ENCODE assay signal across 16 mouse cellular contexts in genomic region chr8:47487231-47487630, GRCm38 (mm10). TPM values are rescaled to one million over a fixed set of nuclear protein-coding genes. Genes with fewer than 3 reads are reported as not detected.
"Had no signal": no experiment of that assay in that cellular context is flagged by ENCODE, and none has a peak within 500 bp of the region (broad histone marks: within the 10 kb centered on the region; RNA-seq: fewer than 3 reads in every experiment).

No protein-coding gene starts in this region.

- H3K27ac ChIP-seq: kidney, embryonic 15.5 days; limb, embryonic 13.5 days; liver, embryonic 15.5 days; lung, embryonic 15.5 days; midbrain, embryonic 13.5 days; neural tube, embryonic 15.5 days; stomach, postnatal 0 days had no signal

- H3K4me3 ChIP-seq: kidney, embryonic 15.5 days; limb, embryonic 13.5 days; liver, embryonic 15.5 days; lung, embryonic 15.5 days; midbrain, embryonic 13.5 days; myocyte; neural tube, embryonic 15.5 days had no signal

- DNase-seq: kidney, adult 2 months; kidney, postnatal 36 days; left cerebral cortex, postnatal 4 days; lung, postnatal 14 days; right cerebral cortex, adult 18-20 months; right cerebral cortex, postnatal 25 days; thymus, postnatal 4 days had no signal

- H3K9ac ChIP-seq: kidney, embryonic 15.5 days; limb, embryonic 13.5 days; liver, embryonic 15.5 days; lung, embryonic 15.5 days; midbrain, embryonic 13.5 days; neural tube, embryonic 15.5 days had no signal

- H3K4me2 ChIP-seq: kidney, embryonic 15.5 days; limb, embryonic 13.5 days; liver, embryonic 15.5 days; lung, embryonic 15.5 days; midbrain, embryonic 13.5 days; neural tube, embryonic 15.5 days had no signal

- H3K9me3 ChIP-seq: kidney, embryonic 15.5 days; liver, embryonic 15.5 days; lung, embryonic 15.5 days; neural tube, embryonic 15.5 days had no signal

- H3K4me1 ChIP-seq: liver, embryonic 15.5 days; lung, embryonic 15.5 days; neural tube, embryonic 15.5 days had no signal

- ATAC-seq: midbrain, embryonic 13.5 days had no signal

- H3K27me3 ChIP-seq: kidney, embryonic 15.5 days; limb, embryonic 13.5 days; liver, embryonic 15.5 days; lung, embryonic 15.5 days; midbrain, embryonic 13.5 days; neural tube, embryonic 15.5 days had no signal

RNA-seq across cellular contexts. Expression of gene Stox2, which starts 41.1 kb away (rescaled TPM):
- total RNA-seq: megakaryocyte-erythroid progenitor cell, adult 5-6 weeks had no signal
- polyA plus RNA-seq: myocyte had no signal
